17 mouse cellular contexts compared by ENCODE assay signal in genomic region chr6:51094304-51094703, GRCm38 (mm10).
"Had no signal": no experiment of that assay in that cellular context is flagged by ENCODE, and none has a peak within 500 bp of the region (broad histone marks: within the 10 kb centered on the region; RNA-seq: fewer than 3 reads in every experiment).

No protein-coding gene starts in this region.

- H3K36me3 ChIP-seq: lung, embryonic 15.5 days; midbrain, embryonic 13.5 days; midbrain, embryonic 15.5 days; neural tube, embryonic 12.5 days; stomach, embryonic 15.5 days had no signal

- H3K4me2 ChIP-seq: lung, embryonic 15.5 days; midbrain, embryonic 13.5 days; midbrain, embryonic 15.5 days; neural tube, embryonic 12.5 days; stomach, embryonic 15.5 days had no signal

- H3K4me3 ChIP-seq: lung, embryonic 15.5 days; megakaryocyte, embryonic 14.5 days; midbrain, embryonic 13.5 days; midbrain, embryonic 15.5 days; neural tube, embryonic 12.5 days; stomach, embryonic 15.5 days had no signal

- H3K27ac ChIP-seq: lung, embryonic 15.5 days; macrophage; midbrain, embryonic 13.5 days; midbrain, embryonic 15.5 days; neural tube, embryonic 12.5 days; stomach, embryonic 15.5 days; stomach, postnatal 0 days had no signal

- ATAC-seq: liver, postnatal 0 days; lung, postnatal 0 days; midbrain, embryonic 13.5 days; midbrain, embryonic 15.5 days had no signal

- H3K9me3 ChIP-seq: lung, embryonic 15.5 days; midbrain, embryonic 13.5 days; midbrain, embryonic 15.5 days; neural tube, embryonic 12.5 days; stomach, embryonic 15.5 days had no signal

- H3K27me3 ChIP-seq: lung, embryonic 15.5 days; midbrain, embryonic 13.5 days; midbrain, embryonic 15.5 days; neural tube, embryonic 12.5 days; stomach, embryonic 15.5 days had no signal

- H3K4me1 ChIP-seq: lung, embryonic 15.5 days; megakaryocyte, embryonic 14.5 days; neural tube, embryonic 12.5 days; stomach, embryonic 15.5 days had no signal

- DNase-seq: liver, postnatal 0 days; lung, adult 2 months; lung, postnatal 14 days; lung, postnatal 36 days; right cerebral cortex, postnatal 14 days; thymus, adult 18-20 months; thymus, postnatal 14 days; thymus, postnatal 36 days had no signal

- H3K9ac ChIP-seq: liver, postnatal 0 days; lung, embryonic 15.5 days; midbrain, embryonic 13.5 days; midbrain, embryonic 15.5 days; neural tube, embryonic 12.5 days; stomach, embryonic 15.5 days had no signal
